Comparison of ENCODE assay signal across 9 mouse cellular contexts in genomic region chr2:154223265-154223916, GRCm38 (mm10). TPM values are rescaled to one million over a fixed set of nuclear protein-coding genes. Genes with fewer than 3 reads are reported as not detected.
DNase-seq lines count a peak whose midpoint lies in the region; ATAC-seq and TF ChIP-seq lines count a peak whose summit lies in the region.
"Had no signal": no experiment of that assay in that cellular context is flagged by ENCODE, and none has a peak within 500 bp of the region (broad histone marks: within the 10 kb centered on the region; RNA-seq: fewer than 3 reads in every experiment).

Gene Bpifb5 (plus strand): TSS chr2:154223742.

- WGBS in heart, embryonic 14.5 days = 7% methylated on average over 14 of the region's 14 CpGs
- WGBS in midbrain, embryonic 12.5 days = 3% methylated on average over 14 of the region's 14 CpGs

- H3K4me3 ChIP-seq in ES-E14 (ENCODE audit: insufficient read depth in 1 of 2, low read depth in 1 of 2, low read length in 2 of 2, poor library complexity in 1 of 2, severe bottlenecking in 1 of 2) = no peak within 1 kb of the TSS
- no peak within 1 kb of the TSS for H3K4me3 ChIP-seq in heart, embryonic 14.5 days (ENCODE audit: control insufficient read depth in 1 of 2, insufficient read depth in 1 of 2, low read depth in 1 of 2, low read length in 2 of 2)
- H3K4me3 ChIP-seq in midbrain, embryonic 12.5 days = no peak within 1 kb of the TSS

- intact Hi-C loops in left cerebral cortex, postnatal 36 days (cut with DNase I) = no loop called here

- DNase-seq in ES-E14 (ENCODE audit: low read depth, low spot score) = peak; percentile 69
- peak; percentile 94 for DNase-seq in brain, embryonic 14.5 days (ENCODE audit: low read depth)
- DNase-seq in kidney, postnatal 4 days = peak; percentile 71 to 82
- DNase-seq in layer of hippocampus, adult 9-11 months = no peak
- DNase-seq in left cerebral cortex, postnatal 36 days (ENCODE audit: low spot score in 2 of 2) = no peak

- no peak for TF ChIP-seq POLR2A in brain, embryonic 14.5 days (IDR thresholded peaks at IDR 0.05; ENCODE audit: borderline replicate concordance, extremely low read depth, insufficient read depth, insufficient read length, poor library complexity, severe bottlenecking)

- no peaks in the 10 kb centered on the region for H3K9me3 ChIP-seq in ES-E14 (ENCODE audit: control insufficient read depth, insufficient read depth, low read depth, low read length)
- no peaks in the 10 kb centered on the region for H3K9me3 ChIP-seq in heart, embryonic 14.5 days (ENCODE audit: control insufficient read depth, low read length)
- no peaks in the 10 kb centered on the region for H3K9me3 ChIP-seq in midbrain, embryonic 12.5 days

- peak; percentile 27; the same call in 1 of the 2 replicates for ATAC-seq in heart, embryonic 14.5 days (ENCODE audit: insufficient number of reproducible peaks, insufficient read depth, low FRiP score, low read depth)
- ATAC-seq in midbrain, embryonic 12.5 days (ENCODE audit: low FRiP score, low read depth) = peak; percentile 41; the same call in 1 of the 2 replicates
- no peak for ATAC-seq in frontal cortex, adult (ENCODE audit: low TSS enrichment)

- in situ Hi-C loops in ES-E14 (cut with MboI; ENCODE audit: low sequenced_read_pairs in 2 of 2, unreplicated experiment in 2 of 2) = no loop called here

- H3K27ac ChIP-seq in ES-E14 (ENCODE audit: insufficient read depth, low read depth, low read length, poor library complexity, severe bottlenecking) = no peak within 1 kb of the TSS
- H3K27ac ChIP-seq in heart, embryonic 14.5 days (replicated peaks in 1 of 2; ENCODE audit: control insufficient read depth in 1 of 2, insufficient read depth in 1 of 2, low read depth in 2 of 2, low read length in 2 of 2) = no peak within 1 kb of the TSS
- H3K27ac ChIP-seq in midbrain, embryonic 12.5 days (replicated peaks) = no peak within 1 kb of the TSS
- H3K27ac ChIP-seq: macrophage had no signal

- peak within 1 kb of the TSS; percentile 41 for H3K4me2 ChIP-seq in heart, embryonic 14.5 days (ENCODE audit: low read length)
- H3K4me2 ChIP-seq in midbrain, embryonic 12.5 days (replicated peaks) = peak within 1 kb of the TSS; percentile 10

- no peaks in the 10 kb centered on the region for H3K27me3 ChIP-seq in heart, embryonic 14.5 days (ENCODE audit: control insufficient read depth, insufficient read depth, low read length)
- H3K27me3 ChIP-seq in midbrain, embryonic 12.5 days = no peaks in the 10 kb centered on the region

- H3K36me3 ChIP-seq in ES-E14 (ENCODE audit: control insufficient read depth, insufficient read depth, low read length, poor library complexity, severe bottlenecking) = no peaks in the 10 kb centered on the region
- no peaks in the 10 kb centered on the region for H3K36me3 ChIP-seq in heart, embryonic 14.5 days (ENCODE audit: control insufficient read depth, insufficient read depth, low read length)
- no peaks in the 10 kb centered on the region for H3K36me3 ChIP-seq in midbrain, embryonic 12.5 days

- no peak within 1 kb of the TSS for H3K9ac ChIP-seq in ES-E14 (ENCODE audit: insufficient read depth, low read depth, low read length, poor library complexity, severe bottlenecking)
- 0 out of 2 replicates have a peak within 1 kb of the TSS, but pooled peaks have one; percentile 25 for H3K9ac ChIP-seq in heart, embryonic 14.5 days (ENCODE audit: low read length)
- H3K9ac ChIP-seq in midbrain, embryonic 12.5 days (replicated peaks) = no peak within 1 kb of the TSS; the same call in 1 of the 2 replicates

- H3K4me1 ChIP-seq in ES-E14 (ENCODE audit: control insufficient read depth in 2 of 2, insufficient read depth in 2 of 2, low read length in 2 of 2, poor library complexity in 1 of 2) = peaks cover 0 to 15% of the 10 kb centered on the region in 2 experiments; a peak in 3 of 4 replicates
- H3K4me1 ChIP-seq in heart, embryonic 14.5 days (ENCODE audit: control insufficient read depth in 2 of 2, insufficient read depth in 2 of 2, low read length in 2 of 2) = peaks cover 24 to 29% of the 10 kb centered on the region in 2 experiments
- peaks cover 13% of the 10 kb centered on the region for H3K4me1 ChIP-seq in midbrain, embryonic 12.5 days

- no peak for TF ChIP-seq CTCF in brain, embryonic 14.5 days (IDR thresholded peaks at IDR 0.05; ENCODE audit: borderline replicate concordance, extremely low read depth, insufficient read depth, insufficient read length)

TF ChIP-seq in ES-E14, 5 proteins besides CTCF, POLR2A, EP300 and RAD21:
- TF ChIP-seq ZNF384 (IDR thresholded peaks at IDR 0.05; ENCODE audit: low read depth, low read length) (no peak), CHD2 (IDR thresholded peaks at IDR 0.05; ENCODE audit: low read depth, low read length) (no peak), HCFC1 (IDR thresholded peaks at IDR 0.05; ENCODE audit: borderline replicate concordance, insufficient read depth, low read length) (no peak), ZC3H11A (IDR thresholded peaks at IDR 0.05; ENCODE audit: borderline replicate concordance, low read depth, low read length) (no peak), MAFK (IDR thresholded peaks at IDR 0.05; ENCODE audit: insufficient read depth, low read depth, low read length) (no peak)

RNA-seq across cellular contexts. Expression of gene Bpifb5, which starts in this region (rescaled TPM):
- 0.36 TPM in 1 of 2 replicates, not detected in the other for total RNA-seq in ES-E14 (2012; rRNA removed)
- 0.39 and 0.49 TPM in 2 replicates for polyA plus RNA-seq in brain, embryonic 14.5 days (2012; rRNA removed)
- polyA plus RNA-seq in heart, embryonic 14.5 days (2014; fragmentation: Nextera tagmentation; extraction: Ambion mirVana) = 0.28 and 0.35 TPM in 2 replicates
- 0.22 TPM in 1 of 2 replicates, not detected in the other for polyA plus RNA-seq in midbrain, embryonic 12.5 days (2016; fragmentation: Nextera tagmentation; extraction: Ambion mirVana)
- not detected for total RNA-seq in left cerebral cortex, postnatal 36 days (2021)
- polyA plus RNA-seq: macrophage had no signal

Comparison
In these comparisons a context has a peak if more than half of its experiments do, and no peak if none do; other contexts are left out.
1. Peak in DNase-seq in ES-E14; RNA of the gene not detected or under 1 TPM.
2. Peak in DNase-seq in brain, embryonic 14.5 days; RNA of the gene not detected or under 1 TPM.
3. Peak in ATAC-seq, H3K9ac ChIP-seq and H3K4me2 ChIP-seq in heart, embryonic 14.5 days; RNA of the gene not detected or under 1 TPM.
4. Peak in ATAC-seq and H3K4me2 ChIP-seq in midbrain, embryonic 12.5 days; RNA of the gene not detected or under 1 TPM.
5. DNase-seq: peak in kidney, postnatal 4 days (2 of 2); none in layer of hippocampus, adult 9-11 months (single experiment) and left cerebral cortex, postnatal 36 days (0 of 2).